Mouse (Mus musculus) urinary bladder, adult 2 months (tissue): ENCODE measurements at regions not wholly inside any gene's neighbourhood (a gene's known extent, or its start where the extent isn't known, plus 50 kb on each side); places are given as distances from the start of the nearest gene placed in this dataset.

Experiments used
- DNase-seq: peaks from one replicate; pipeline ENCODE4 v3.0.0; 2022; ENCODE audit warnings: low spot score

DNA sequence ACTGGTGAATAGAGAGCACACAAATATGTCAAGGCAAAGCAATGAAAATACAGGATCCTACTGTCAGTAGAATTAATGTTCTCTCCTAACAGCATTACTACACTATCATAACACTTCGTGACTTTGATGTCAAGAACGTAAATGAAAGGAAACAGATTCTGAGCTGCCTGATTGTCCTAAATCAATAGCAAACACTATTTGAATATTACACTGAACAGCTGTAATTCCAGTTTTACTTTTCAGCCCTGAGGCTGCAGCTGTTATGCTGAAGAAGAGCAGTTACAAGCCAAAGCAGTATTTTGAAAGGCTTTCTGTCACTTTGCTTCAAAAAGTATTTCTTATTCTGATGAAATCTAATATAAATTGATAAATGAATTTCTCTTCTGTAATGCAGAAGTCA lies 828.7 kb upstream of the Adgrl2 start:
- DNase-seq: no peak

DNA sequence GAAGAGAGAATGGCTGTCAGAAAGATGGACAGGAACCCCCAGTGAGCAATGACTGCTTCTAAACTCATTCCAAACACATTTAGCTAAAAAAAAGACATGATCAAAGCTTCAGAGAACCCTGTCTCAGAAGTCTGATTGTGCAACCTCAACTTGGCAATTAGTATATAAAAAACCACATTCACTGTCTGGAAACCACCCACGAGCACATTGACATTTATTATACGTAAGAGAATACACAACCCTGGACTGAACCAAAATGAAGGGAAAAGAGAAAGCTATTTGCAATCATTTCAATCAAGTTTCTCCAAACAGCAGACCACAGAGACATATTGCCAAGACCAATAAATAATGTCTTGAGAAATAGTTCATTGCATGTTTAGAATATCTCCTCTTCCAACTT lies 820.7 kb upstream of the Adgrl2 start:
- DNase-seq: no peak

DNA sequence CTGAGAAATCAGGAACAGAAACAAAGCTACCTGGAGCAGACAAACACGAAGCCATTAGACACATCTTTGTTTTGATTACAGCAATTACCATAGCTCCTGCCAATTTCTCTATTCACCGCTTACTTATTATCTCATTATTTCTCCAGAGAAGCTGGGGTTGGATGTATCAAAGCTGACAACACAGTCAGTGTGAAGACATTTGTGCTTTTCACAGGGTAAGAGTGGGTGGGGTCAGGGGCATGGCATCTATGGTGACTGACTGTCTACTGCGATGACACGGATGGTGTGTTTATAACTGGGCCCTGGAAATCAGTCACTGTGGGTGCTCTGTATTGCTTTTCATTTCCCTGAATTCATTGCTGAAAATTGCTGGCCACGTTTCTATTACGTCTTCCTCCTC lies 815.0 kb upstream of the Adgrl2 start:
- DNase-seq: no peak

DNA sequence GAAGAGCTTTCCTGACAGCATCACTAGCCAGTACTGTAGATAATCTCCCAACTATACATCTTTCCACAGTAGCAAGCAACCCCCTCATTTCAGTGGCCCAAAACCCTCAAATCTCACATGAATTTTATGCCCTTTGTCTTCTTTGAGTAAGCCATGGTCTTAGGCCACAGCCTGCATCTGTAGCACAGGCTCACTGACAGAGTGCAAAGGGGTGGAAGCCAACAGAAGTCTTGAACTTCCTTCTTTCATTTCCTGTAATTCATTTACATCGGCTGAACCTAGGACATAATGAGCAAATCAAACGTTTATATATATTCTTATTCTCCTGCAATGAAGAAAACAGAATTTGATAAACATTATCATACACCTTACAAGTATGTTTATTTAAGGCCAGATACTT lies 805.8 kb upstream of the Adgrl2 start:
- DNase-seq: no peak

DNA sequence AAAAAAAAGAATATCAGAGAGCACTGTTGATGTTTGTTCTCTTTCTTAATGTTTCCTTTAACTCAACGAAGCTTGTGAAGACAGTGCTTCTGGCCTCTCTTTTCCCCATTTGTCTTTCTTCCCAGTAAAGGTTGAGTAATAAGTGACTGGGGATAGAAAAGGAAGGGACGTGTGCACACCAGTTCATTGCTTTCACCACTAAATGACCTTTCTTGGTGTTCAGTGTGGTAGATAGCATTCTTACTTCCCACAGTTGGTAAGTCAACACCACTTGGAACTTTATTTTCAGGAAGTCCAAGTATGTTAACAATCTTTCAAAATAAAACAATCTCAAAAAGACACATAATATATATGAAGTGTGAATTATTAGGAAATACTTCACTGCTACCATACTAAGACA lies 801.2 kb upstream of the Adgrl2 start:
- DNase-seq: no peak

DNA sequence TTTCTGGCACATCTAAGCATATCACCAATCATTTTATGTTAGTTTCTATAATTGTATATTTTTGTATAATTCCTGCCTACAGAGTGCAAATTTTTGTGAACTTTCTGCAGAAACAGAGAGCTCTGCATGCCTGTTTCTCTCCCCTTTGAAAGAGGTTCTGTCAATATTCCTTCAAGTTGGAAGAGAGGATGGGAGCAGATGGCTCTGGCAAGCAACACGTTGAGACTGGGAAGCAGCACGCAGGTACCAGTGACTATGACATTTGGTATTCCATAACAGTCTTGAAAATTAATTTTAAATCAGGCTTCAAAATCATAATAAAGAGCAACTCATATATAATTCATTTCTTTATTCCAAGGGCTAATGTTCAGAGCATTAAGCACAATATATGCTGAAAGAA lies 795.7 kb upstream of the Adgrl2 start:
- no peak for DNase-seq

DNA sequence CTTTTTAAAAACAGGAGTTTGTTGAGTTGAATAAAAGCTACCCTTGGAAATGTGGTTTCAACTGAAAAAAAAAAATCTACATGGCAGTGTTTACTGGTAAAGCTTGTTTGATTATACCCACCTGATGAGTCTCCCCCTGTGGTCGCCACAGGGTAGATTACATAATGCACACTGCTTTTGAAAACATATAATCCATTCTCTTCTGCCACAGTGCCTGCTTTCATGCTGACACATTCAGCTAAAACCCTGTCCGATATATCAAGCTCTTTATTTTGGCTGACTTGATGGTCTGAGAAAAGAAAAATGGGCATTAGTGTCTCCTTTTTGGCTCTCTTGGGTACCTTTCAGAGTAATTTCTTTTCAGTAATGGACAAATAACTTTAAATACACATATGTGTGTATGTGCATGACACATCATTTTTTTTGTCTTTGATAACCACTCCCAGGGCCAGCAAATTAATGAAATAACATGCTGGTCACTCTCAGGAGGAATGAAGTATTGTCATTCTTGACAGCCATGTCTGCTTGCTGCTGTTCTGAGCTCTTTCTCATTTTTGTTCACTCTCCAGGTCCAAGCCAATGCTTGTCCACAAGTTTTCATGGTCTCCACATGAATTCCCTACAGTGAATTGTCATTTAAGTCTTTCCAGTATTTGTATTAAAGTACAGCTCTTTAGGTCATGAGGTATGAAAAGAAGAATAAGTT lies 793.7 kb upstream of the Adgrl2 start:
- DNase-seq: no peak

DNA sequence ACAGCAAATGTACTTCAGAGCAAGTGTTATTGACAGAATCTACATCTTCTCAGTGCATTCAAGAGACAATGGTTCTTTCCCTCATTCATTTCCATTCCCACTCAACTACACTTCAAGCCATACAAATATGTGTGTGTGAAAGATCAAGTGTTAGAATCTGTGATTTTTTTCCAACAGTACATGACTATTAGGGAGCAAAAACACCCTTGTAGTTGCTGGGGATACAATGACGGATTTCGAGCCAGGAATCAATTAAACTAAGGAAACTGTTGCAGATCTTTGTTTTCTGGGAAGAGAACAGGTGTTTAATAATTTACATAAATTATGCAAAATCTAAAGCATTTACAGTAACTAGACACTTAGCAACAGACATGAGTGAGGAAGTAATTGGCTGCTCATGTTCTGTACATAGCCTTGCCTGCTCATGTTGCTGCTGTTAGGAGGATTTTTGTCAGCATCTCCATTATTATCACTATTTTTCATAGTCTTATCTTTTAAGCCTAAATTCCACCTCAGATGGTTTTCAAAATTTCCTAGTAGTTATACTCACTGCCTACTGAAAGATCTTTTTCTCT lies 777.6 kb upstream of the Adgrl2 start:
- DNase-seq: no peak

DNA sequence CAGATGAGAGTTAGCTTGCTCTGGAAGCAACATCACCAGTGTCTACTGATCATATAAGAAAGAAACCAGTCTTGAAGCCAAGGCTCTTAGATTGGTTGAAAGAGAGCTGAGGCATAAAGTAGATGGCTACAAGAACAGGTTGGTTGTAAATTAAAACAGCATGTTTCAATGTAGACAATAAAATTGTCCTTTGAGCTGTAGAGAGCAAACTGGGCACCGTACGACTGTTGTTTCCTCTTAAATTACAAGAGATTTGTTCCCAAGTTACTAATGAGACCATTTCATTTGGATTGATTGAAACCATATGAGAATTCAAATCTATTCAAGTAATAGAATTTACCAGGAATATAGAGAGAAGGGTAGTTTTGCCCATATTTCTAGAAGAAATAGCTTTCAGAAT lies 770.9 kb upstream of the Adgrl2 start:
- DNase-seq: no peak

DNA sequence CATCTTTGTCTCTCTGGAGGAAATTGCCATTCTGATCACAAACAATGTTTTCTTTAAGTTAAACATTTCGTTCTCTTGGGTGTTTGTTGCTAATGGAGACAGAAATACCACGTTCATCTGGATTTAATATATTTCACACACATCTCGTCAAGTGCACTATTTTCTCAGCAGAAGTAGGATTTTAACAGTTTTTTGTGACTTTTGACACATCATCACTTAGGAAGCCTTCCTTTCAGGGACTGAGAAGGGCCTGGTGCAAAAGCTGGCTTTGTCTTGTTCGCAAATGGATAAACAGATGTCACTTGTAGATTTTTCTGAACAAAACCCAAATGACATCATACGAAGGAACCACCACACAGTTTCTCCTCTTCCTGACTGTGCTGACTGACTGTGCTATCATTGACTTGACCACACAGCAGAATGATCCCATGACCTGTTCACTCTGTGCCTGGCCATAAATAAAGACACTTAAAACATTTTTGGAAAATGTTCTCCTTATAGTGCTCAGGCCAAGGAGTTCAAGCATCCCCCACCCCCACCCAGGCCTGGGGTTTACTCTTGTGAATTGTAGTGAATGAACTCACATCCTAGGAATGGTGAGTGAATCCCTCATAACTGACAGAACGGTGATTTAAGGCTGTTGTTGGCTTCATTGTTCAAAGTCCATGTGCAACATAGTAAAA lies 767.7 kb upstream of the Adgrl2 start:
- no peak for DNase-seq

DNA sequence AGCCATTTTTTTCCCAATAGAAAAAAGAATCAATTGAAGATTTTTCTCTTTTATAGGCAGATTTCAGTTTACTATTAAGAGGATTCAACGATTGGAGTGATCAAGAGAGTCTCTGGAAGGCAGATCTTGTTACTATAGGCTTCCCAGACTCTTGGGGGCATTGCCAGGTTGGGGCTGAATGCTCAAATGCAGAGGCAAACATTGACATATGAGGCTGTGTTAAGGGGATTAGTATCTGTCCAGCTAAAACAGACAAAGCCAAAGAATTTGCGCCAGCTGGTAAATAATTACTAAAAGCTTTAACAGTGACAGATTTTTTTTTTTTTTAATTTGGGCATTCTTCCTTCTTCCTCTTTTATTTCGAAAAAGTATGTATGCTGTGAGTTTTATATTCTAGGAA lies 745.7 kb upstream of the Adgrl2 start:
- DNase-seq: no peak

DNA sequence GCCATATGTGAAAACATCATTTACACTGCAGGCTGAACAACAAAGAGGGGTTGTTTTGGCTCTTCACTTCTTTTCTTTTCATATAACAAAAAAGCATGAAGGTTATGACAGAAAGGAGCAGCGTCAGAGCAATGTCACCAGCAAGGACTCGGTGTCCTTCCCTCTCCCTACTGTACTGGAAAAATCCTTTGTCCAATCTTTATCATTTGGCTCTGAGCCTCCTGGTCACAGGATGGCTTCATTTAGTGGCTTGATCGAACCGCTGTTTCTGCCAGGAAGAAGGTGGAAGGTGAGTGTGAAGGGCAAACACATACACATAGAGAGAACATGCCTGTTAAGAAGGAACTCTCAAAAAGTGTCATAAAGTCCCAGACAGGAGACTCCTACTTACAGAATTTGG lies 735.9 kb upstream of the Adgrl2 start:
- DNase-seq: no peak

DNA sequence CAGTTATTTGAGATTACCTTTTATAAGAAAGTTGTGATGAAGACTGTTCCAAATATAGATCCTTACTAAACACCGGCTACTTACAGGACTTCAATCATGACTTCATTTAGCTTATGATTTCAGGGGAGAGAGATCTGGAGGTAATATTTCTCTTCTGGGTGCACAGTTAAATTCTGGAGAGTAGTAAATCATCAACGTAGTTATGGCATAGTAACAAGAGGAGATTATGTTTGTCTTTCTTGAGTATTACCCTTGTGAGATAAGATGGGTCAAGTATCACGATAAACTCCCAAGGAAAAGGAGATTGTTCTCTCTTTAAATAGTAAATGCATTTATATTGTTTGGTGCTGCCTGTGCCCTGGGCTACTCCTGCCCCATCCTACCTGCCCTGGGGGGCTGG lies 734.5 kb upstream of the Adgrl2 start:
- no peak for DNase-seq

DNA sequence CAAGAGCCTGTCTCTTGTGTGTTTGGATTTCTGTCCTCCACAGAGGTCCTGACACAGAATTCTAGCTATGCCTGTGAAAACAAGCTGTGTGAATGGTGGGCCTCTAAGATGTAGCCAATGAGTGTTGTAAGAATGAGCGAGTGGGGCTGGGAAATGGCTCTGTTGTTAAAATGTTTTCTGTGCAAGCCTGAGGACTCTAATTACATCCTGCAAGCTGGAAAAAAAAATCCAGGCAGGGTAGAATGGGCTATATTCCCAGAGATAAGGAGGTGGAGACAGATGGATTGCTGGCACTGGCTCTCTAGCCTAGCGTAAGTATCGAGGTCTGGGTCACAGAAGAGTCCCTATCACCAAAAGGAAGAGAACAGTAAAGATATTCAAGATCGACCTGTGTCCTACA lies 731.5 kb upstream of the Adgrl2 start:
- no peak for DNase-seq

DNA sequence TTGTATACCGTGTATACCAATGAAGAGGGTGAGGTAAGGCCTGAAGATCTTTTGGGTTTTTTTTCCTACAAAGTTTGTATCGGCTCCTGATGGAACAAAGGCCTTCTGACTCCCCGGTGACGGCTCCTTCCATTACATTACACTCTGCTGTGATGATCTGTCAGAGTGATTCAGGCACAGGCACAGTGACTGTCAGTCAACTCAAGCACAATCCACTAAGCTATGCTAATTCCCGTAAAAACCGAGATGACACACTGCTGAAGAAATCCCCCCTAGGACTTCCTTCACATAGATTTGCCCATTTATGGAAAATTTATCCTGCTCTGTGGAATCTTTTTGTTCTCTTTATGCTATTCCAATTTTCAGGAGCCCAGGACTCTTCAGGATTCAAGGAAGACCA lies 730.0 kb upstream of the Adgrl2 start:
- DNase-seq: no peak

DNA sequence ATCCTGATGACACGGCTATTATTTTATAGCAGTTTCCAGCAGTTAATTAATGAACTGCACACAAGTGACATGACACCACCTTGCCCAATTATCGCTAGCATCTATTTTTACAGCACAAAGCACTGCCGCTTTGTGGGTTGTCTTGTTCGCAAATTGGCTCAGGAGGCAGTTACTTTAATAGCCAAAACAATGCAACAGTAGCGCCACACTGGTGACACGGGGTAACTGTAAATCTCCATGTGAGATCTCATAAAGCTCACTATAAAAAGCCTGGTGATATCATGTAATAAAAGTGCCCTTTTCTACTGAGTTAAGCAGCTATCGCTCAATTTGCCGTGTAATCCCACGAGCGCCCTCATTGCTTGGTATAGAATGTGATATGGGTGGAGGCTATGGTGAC lies 715.4 kb upstream of the Adgrl2 start:
- DNase-seq: no peak

DNA sequence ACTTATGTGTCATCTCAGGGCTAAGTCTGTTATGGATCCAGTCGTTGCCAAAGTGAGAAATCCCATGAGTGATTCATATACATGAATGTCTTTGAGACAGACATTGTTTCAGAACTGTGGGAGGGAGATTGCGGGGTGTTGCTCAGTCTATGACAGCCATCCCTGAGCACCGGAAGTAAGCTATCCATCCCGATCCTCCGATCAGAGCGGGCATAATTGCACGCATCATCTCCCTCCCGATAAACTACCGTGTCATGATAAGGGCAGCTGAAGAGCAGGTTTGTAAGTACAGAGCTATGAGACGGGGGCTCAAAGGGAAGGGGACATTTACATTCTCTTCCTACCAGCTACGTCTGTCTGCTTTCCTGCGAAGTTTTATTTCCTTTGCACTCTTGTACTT lies 715.0 kb upstream of the Adgrl2 start:
- no peak for DNase-seq

DNA sequence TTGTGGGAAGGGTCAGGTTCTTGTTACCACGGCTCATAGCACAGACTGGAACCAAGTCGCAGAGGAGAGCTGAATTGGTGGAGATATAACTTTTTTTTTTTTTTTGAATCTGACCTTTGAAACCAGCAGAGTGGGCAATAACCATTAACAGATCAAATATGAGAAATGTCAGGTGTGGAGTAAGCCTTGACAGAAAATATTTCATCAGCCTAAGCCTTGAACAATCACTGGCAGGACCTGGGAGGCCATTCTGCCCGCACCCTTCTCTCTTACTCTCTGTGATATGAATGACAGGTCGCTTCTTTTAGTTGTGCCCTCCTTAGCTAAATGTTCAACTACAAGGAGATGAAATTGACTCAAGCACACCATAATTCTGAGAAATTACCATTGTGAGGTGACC lies 714.1 kb upstream of the Adgrl2 start:
- DNase-seq: no peak

DNA sequence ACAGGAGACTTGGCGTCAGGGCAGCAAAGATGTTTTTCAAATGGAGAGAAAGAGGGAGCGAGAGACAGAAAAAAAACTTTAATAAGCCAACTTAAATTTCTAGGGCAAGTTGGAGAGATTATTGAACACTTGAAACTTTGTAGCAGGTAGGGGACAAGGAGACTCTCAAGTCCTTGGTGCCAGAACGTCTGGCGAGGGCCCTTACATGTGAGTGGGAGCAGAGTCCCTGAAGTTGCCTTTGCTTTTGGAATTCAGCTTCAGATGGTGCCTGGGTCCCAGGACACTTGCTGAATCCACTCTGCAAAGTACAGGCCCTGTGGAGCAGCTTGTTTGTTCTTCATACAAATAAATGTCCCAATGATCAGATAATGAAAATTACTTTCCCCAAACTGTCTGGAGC lies 693.2 kb upstream of the Adgrl2 start:
- DNase-seq: no peak

DNA sequence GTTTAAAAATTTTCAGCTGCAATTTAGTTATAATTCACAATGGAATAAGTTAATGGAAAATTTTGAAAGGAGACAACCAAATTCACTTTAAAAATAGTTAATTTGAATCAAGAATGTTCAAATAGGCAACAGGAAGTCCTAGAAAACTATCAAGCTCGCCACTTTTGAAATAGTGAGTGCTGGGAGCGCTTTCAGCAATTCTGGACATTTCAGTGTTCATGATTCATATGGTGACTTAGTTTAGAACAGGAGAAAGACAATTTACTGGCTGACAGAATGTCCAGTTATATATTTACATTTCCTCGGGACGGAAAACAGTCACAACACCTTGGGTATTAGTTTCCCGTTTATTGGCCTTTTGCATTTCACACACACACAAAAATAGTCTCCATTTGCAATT lies 691.9 kb upstream of the Adgrl2 start:
- DNase-seq: no peak

DNA sequence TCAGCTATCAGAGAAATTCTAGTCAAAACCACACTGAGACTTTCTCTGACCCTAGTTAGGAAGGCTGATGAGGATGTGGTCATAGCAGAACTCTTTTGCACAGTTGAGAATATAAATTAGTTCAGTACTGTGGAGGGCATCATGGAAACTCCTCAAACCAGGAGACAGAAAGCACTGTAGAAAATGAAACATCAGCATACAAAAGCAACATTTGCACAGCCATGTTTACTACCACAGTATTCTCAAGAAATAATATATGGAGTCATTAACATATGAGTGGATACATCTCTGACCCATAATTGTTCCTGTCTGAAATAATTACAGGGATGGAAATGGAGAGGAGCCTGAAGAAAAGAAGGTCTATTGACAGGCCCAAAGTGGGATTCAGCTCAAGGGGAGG lies 683.6 kb upstream of the Adgrl2 start:
- DNase-seq: no peak

DNA sequence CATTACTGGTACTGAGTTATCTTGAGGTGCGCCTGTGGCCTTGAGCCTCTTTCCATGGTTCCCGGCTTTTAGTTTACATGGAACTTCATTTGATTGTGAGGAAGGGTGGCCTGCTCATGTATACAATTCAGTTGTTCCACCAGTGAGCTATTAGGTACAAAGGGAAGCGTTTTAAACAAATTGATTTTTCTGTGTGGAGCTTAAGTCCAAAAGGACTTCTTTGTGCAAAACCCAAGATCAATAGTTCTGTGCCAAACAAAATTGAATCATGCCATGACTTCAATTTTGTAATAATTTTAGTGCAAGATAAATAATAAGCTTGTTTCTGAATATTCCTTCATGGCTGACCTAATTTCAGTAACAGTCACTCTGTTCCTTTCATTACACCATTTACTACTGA lies 674.3 kb upstream of the Adgrl2 start:
- DNase-seq: no peak

DNA sequence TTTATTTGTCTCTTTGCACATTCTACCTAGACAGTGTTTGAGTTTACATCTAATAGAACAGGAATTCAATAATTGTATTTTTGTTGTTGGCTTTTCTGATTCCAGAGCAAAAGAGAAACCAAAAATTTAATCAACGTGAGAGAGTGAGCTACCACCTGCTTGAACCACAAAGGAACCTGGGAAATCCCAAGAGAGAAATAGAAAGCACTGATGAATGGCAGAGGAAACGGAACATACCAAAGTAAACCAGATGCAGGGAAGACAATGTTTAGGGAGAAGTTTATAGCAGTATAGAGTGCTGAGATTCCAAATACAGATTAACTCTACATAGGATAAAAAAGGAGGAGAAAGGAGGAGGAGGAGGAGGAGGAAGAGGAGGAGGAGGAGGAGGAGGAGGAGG lies 648.0 kb upstream of the Adgrl2 start:
- no peak for DNase-seq

DNA sequence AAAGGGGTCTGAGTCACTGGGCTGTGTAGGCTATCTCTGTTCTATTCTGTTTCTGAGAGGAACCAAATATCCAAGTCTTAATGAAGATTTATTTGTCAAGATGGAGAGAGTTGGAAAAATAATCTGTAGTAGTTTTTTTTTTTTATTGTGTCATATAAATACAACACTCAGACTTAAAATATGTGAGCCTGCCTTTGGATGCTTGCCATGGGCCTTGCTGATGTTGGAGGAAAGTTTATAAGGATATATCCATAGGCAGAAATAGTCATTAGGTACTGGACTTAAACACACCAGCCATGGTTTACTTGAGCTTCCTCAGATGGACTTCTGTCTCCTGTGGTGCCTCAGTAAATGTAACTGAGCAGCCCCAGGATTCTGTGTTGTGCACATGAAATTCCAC lies 635.8 kb upstream of the Adgrl2 start:
- DNase-seq: no peak
